Mouse (Mus musculus) heart, adult 2 months (tissue): ENCODE results near the gene Ttc12. TPM values are rescaled to one million over a fixed set of nuclear protein-coding genes. Genes with fewer than 3 reads are reported as not detected.
A peak's percentile ranks its signal among the peaks of the same experiment; 100 is the strongest.

Source experiments
- DNase-seq, 2 experiments: peaks; one replicate each; pipeline ENCODE4 v3.0.0; 2021
- H3K27ac ChIP-seq: fragments of 200-600 bp; 2 replicates; pipeline ENCODE4 v1.8.1; 2022
- H3K27me3 ChIP-seq: fragments of 200-500 bp; 2 replicates; pipeline ENCODE4 v1.6.1; 2012; ENCODE audit warnings: mild to moderate bottlenecking, low read length, inconsistent platforms, mixed read lengths; ENCODE audit not compliant: control insufficient read depth, insufficient read depth
- H3K36me3 ChIP-seq: fragments of 200-500 bp; 2 replicates; pipeline ENCODE4 v1.6.1; 2012; ENCODE audit warnings: low read length, inconsistent platforms; ENCODE audit not compliant: control insufficient read depth, insufficient read depth
- H3K4me1 ChIP-seq: fragments of 200-500 bp; 2 replicates; pipeline ENCODE4 v1.6.1; 2011; ENCODE audit warnings: low read length; ENCODE audit not compliant: control insufficient read depth, insufficient read depth
- H3K4me3 ChIP-seq: fragments of 200-600 bp; 2 replicates; pipeline ENCODE4 v1.8.1; 2022
- H3K79me2 ChIP-seq: fragments of 200-500 bp; replicated peaks from 2 replicates; pipeline ENCODE4 v1.6.1; 2012; ENCODE audit warnings: mild to moderate bottlenecking, inconsistent platforms, low read length, moderate library complexity, mixed read lengths; ENCODE audit not compliant: control insufficient read depth, insufficient read depth
- H3K9ac ChIP-seq: fragments of 200-500 bp; 2 replicates; pipeline ENCODE4 v1.6.1; 2012; ENCODE audit warnings: low read depth, mild to moderate bottlenecking, control low read depth, inconsistent platforms, low read length, mixed read lengths
- CTCF ChIP-seq: fragments of 200-600 bp; IDR thresholded peaks from 2 replicates; pipeline ENCODE4 v1.8.1; 2022; ENCODE audit warnings: antibody characterized with exemption, mild to moderate bottlenecking, moderate library complexity
- EP300 ChIP-seq: fragments of 200-500 bp; IDR thresholded peaks from 2 replicates; pipeline ENCODE4 v1.6.1; 2011; ENCODE audit warnings: low read depth, low read length, control low read depth; ENCODE audit not compliant: insufficient read depth
- POLR2A ChIP-seq: fragments of 200-500 bp; IDR thresholded peaks from 2 replicates; pipeline ENCODE4 v1.6.1; 2011; ENCODE audit warnings: mild to moderate bottlenecking, low read depth, low read length, control low read depth; ENCODE audit not compliant: insufficient read depth
- WGBS: fragments of 180-500 bp; shearing (Covaris S2); methylation state at CpG from one replicate; pipeline ENCODE4 v1.1.7; 2018; 5-methylcytosine and 5-hydroxymethylcytosine counted together
- intact Hi-C: fragments of 180-260 bp; cut with DNase I; formaldehyde crosslinking; loops from one replicate; pipeline ENCODE4 v1.15.1; 2025
- long read RNA-seq: library from polyadenylated mRNA; stranded (forward); transcript quantifications from one replicate; pipeline ENCODE4 v2.0.0, GENCODE M21; 2021
- polyA plus RNA-seq: library from polyadenylated mRNA; depleted of rRNA; stranded (reverse); fragments of >200 nt; gene quantifications from 2 replicates; pipeline ENCODE4 v1.2.3, GENCODE M21; 2012; rRNA removed
- total RNA-seq, 2 experiments: library from RNA; stranded (reverse); gene quantifications; 2 replicates each; pipeline ENCODE4 v1.2.3; 2021

Gene Ttc12
- total RNA-seq, result 10 to 100 TPM in 1 of 2 experiments, 1 to 10 TPM in 1; 8.9 to 10.6 TPM
- 9.5 and 16.7 TPM in 2 replicates for polyA plus RNA-seq
- long read RNA-seq, transcript Ttc12-201 (22 exons, 3,628 nt), result major isoform, 5 of 8 reads
- long read RNA-seq, partial matches to known transcripts, result 1 of 8 reads
- long read RNA-seq, other reads (novel, unspliced or antisense), result 2 of 8 reads

- intact Hi-C loops, result no loop called here
- Histone ChIP-seq H3K4me3 (peak within 1 kb of the TSS; percentile 89), H3K9ac (peak within 1 kb of the TSS; percentile 65), H3K79me2 (no peaks in the 10 kb centered on the region), H3K27ac (peak within 1 kb of the TSS; percentile 64), H3K27me3 (no peaks in the 10 kb centered on the region), H3K4me1 (peaks cover 3% of the 10 kb centered on the region), H3K36me3 (no peaks in the 10 kb centered on the region)
- TF ChIP-seq POLR2A, result peak; percentile 83
- no peak for TF ChIP-seq CTCF
- 0 out of 2 replicates have a peak, but pooled peaks have one; percentile 20 for TF ChIP-seq EP300
- DNase-seq, result peak; percentile 89 to 93
- 0% methylated on average over 18 of the region's 18 CpGs for WGBS
These were observed at the start of gene Ttc12 for GRCm38 (mm10) chr9:49485892-49486311. TSS of gene Ttc12 (minus strand) at chr9:49486225.

- H3K36me3 ChIP-seq, result no peaks in the 10 kb centered on the region
- no peak overlapping the region for H3K9ac ChIP-seq
- intact Hi-C loops, result loop anchor here (5.0 kb wide), 1 partner anchor 72 kb away; no protein-coding TSS in a partner anchor
- TF ChIP-seq CTCF, result no peak
- no peak for TF ChIP-seq EP300
- no peak for TF ChIP-seq POLR2A
- H3K4me1 ChIP-seq, result no peaks in the 10 kb centered on the region
- H3K27ac ChIP-seq, result no peak overlapping the region
- no peak overlapping the region for H3K4me3 ChIP-seq
- no peaks in the 10 kb centered on the region for H3K27me3 ChIP-seq
- H3K79me2 ChIP-seq, result no peaks in the 10 kb centered on the region
- DNase-seq, result no peak
- 66% methylated on average over 4 of the region's 4 CpGs for WGBS
These were observed 48.9 kb upstream of the Ttc12 start for GRCm38 (mm10) chr9:49534958-49535357.

GRCm38 (mm10) chr9:49533912-49534491, 48.0 kb upstream of the Ttc12 start:
- no peak overlapping the region for H3K4me3 ChIP-seq
- H3K9ac ChIP-seq, result no peak overlapping the region
- intact Hi-C loops, result loop anchor here (5.0 kb wide), 1 partner anchor 73 kb away; no protein-coding TSS in a partner anchor
- no peaks in the 10 kb centered on the region for H3K79me2 ChIP-seq
- no peak overlapping the region for H3K27ac ChIP-seq
- TF ChIP-seq CTCF (no peak), EP300 (no peak), POLR2A (no peak)
- WGBS, result 61% methylated on average over 8 of the region's 8 CpGs
- no peaks in the 10 kb centered on the region for H3K36me3 ChIP-seq
- DNase-seq, result no peak
- H3K4me1 ChIP-seq, result no peaks in the 10 kb centered on the region
- H3K27me3 ChIP-seq, result no peaks in the 10 kb centered on the region

- peak in 1 of 2 experiments; percentile 29 for DNase-seq
- intact Hi-C loops, result loop anchor here (5.0 kb wide), 1 partner anchor 74 kb away; no protein-coding TSS in a partner anchor
These were observed 47.4 kb upstream of the Ttc12 start for GRCm38 (mm10) chr9:49533455-49533854.

GRCm38 (mm10) chr9:49531833-49532232, 45.8 kb upstream of the Ttc12 start:
- WGBS, result 93% methylated on average over 6 of the region's 6 CpGs
- no peak for DNase-seq
- Histone ChIP-seq H3K4me3 (no peak overlapping the region), H3K27ac (no peak overlapping the region), H3K4me1 (no peaks in the 10 kb centered on the region), H3K27me3 (no peaks in the 10 kb centered on the region), H3K9ac (no peak overlapping the region), H3K36me3 (no peaks in the 10 kb centered on the region), H3K79me2 (no peaks in the 10 kb centered on the region)
- intact Hi-C loops, result loop anchor here (5.0 kb wide), 1 partner anchor 75 kb away; no protein-coding TSS in a partner anchor
- TF ChIP-seq EP300, result no peak
- no peak for TF ChIP-seq CTCF

More at GRCm38 (mm10) chr9:49533455-49533854, 47.4 kb upstream of the Ttc12 start:
- TF ChIP-seq CTCF, result no peak
- TF ChIP-seq EP300, result no peak
- no peak for TF ChIP-seq POLR2A
- Histone ChIP-seq H3K36me3 (no peaks in the 10 kb centered on the region), H3K4me3 (no peak overlapping the region), H3K79me2 (no peaks in the 10 kb centered on the region), H3K9ac (no peak overlapping the region), H3K27ac (no peak overlapping the region), H3K4me1 (no peaks in the 10 kb centered on the region), H3K27me3 (no peaks in the 10 kb centered on the region)
- 35% methylated on average over 7 of the region's 7 CpGs for WGBS

- intact Hi-C loops, result loop anchor here (5.0 kb wide), 1 partner anchor 76 kb away; no protein-coding TSS in a partner anchor
- no peaks in the 10 kb centered on the region for H3K27me3 ChIP-seq
- H3K4me1 ChIP-seq, result no peaks in the 10 kb centered on the region
- 70% methylated on average over 7 of the region's 7 CpGs for WGBS
- H3K79me2 ChIP-seq, result no peaks in the 10 kb centered on the region
- no peak overlapping the region for H3K27ac ChIP-seq
- H3K9ac ChIP-seq, result no peak overlapping the region
- H3K4me3 ChIP-seq, result no peak overlapping the region
- H3K36me3 ChIP-seq, result no peaks in the 10 kb centered on the region
- TF ChIP-seq CTCF, result no peak
- no peak for TF ChIP-seq EP300
- TF ChIP-seq POLR2A, result no peak
- no peak for DNase-seq
These were observed 45.2 kb upstream of the Ttc12 start for GRCm38 (mm10) chr9:49531257-49531656.
